In the genomic region with DNA sequence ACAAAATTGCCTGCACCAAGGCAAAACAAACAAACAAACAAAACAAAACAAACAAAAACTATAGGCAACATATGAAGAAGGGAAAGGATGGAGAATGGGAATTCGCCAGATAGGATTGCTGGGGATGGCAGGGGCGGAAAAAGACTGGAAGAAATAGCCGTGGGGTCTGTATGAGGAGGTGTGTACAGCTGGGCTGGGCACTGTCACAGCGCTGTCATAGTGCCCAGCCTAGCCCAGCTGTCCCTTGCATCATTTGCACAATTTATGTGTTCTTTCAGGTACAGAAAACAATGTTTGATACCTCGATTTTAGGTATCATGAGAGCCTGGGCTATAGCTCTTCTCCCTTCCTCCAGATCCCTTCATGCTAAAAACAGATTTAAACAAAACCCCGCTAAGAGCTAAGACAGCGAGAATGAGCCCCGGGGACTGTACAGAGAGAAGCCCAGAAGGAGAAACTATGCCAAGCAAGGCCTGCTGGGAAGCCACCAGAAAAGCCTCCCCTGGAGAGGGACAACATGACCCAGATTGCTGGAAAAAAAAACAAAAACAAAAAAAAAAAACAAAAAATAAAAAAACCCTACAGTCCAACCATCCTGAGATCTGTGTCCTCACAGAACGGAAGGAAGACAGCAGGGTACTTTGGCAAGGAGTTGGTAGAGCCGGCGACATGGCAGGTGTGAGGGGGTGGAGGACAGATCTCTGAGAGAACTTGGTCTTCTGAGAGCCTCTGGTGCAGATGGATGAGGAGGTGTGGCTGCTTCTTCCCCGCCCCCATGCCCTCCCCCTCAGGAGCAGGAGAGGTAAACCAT, we compare ENCODE assay signal across 12 mouse cellular contexts.
DNase-seq lines count a peak whose midpoint lies in the region; ATAC-seq and TF ChIP-seq lines count a peak whose summit lies in the region.
"Had no signal": no experiment of that assay in that cellular context is flagged by ENCODE, and none has a peak within 500 bp of the region (broad histone marks: within the 10 kb centered on the region; RNA-seq: fewer than 3 reads in every experiment).

No protein-coding gene starts in this region.

- no peaks in the 10 kb centered on the region for H3K36me3 ChIP-seq in liver, postnatal 0 days (replicated peaks; ENCODE audit: insufficient read depth, low read length)
- H3K36me3 ChIP-seq in intestine, embryonic 15.5 days, result no peaks in the 10 kb centered on the region
- H3K36me3 ChIP-seq: hindbrain, embryonic 15.5 days; limb, embryonic 12.5 days had no signal

- peak overlapping the region; percentile 80 for H3K27ac ChIP-seq in cortical plate, adult 2 months (ENCODE audit: insufficient read depth, low read length)
- H3K27ac ChIP-seq in liver, postnatal 0 days (ENCODE audit: low read depth), result no peak overlapping the region
- H3K27ac ChIP-seq in intestine, embryonic 15.5 days, result no peak overlapping the region
- H3K27ac ChIP-seq: hindbrain, embryonic 15.5 days; limb, embryonic 12.5 days had no signal

- no peaks in the 10 kb centered on the region for H3K9me3 ChIP-seq in liver, postnatal 0 days (ENCODE audit: low read length)
- H3K9me3 ChIP-seq in intestine, embryonic 15.5 days, result no peaks in the 10 kb centered on the region
- H3K9me3 ChIP-seq: hindbrain, embryonic 15.5 days; limb, embryonic 12.5 days had no signal

- TF ChIP-seq EP300 in liver, postnatal 0 days (IDR thresholded peaks at IDR 0.05; ENCODE audit: low read depth), result no peak

- H3K4me3 ChIP-seq in cortical plate, adult 2 months (ENCODE audit: insufficient read depth, low read length), result no peak overlapping the region
- H3K4me3 ChIP-seq in liver, postnatal 0 days (ENCODE audit: low read depth, low read length), result no peak overlapping the region
- no peak overlapping the region for H3K4me3 ChIP-seq in intestine, embryonic 15.5 days (replicated peaks)
- H3K4me3 ChIP-seq: hindbrain, embryonic 15.5 days; limb, embryonic 12.5 days had no signal

- 52% methylated on average over 12 of the region's 12 CpGs for WGBS in liver, postnatal 0 days (ENCODE audit: insufficient replicate concordance)
- 62% methylated on average over 12 of the region's 12 CpGs for WGBS in intestine, embryonic 15.5 days

- ATAC-seq in cerebellum, adult (ENCODE audit: insufficient number of reproducible peaks, low FRiP score, low TSS enrichment), result peak; percentile 79
- no peak for ATAC-seq in liver, postnatal 0 days
- ATAC-seq in intestine, embryonic 15.5 days, result no peak
- ATAC-seq: forebrain, embryonic 16.5 days had no signal

- no peak for TF ChIP-seq POLR2A in cortical plate, adult 2 months (IDR thresholded peaks at IDR 0.05; ENCODE audit: extremely low read depth, insufficient read depth, low read length)

- no peak for TF ChIP-seq CTCF in cortical plate, adult 2 months (IDR thresholded peaks at IDR 0.05; ENCODE audit: extremely low read depth, insufficient read depth, low read length)
- no peak for TF ChIP-seq CTCF in liver, postnatal 0 days (IDR thresholded peaks at IDR 0.05; ENCODE audit: low read depth)

- H3K4me2 ChIP-seq in liver, postnatal 0 days (ENCODE audit: low read depth, low read length), result peak overlapping the region; percentile 61; the same call in 1 of the 2 replicates
- no peak overlapping the region for H3K4me2 ChIP-seq in intestine, embryonic 15.5 days (replicated peaks)
- H3K4me2 ChIP-seq: hindbrain, embryonic 15.5 days; limb, embryonic 12.5 days had no signal

- no peak for DNase-seq in cerebellum, postnatal 4 days (ENCODE audit: low spot score in 2 of 2)
- DNase-seq in CD4-positive helper T cell, adult 2 months (ENCODE audit: low read depth, low spot score), result peak; percentile 59
- no peak for DNase-seq in liver, postnatal 0 days
- no peak for DNase-seq in gastrocnemius, postnatal 25 days
- DNase-seq in adrenal gland, adult (ENCODE audit: inconsistent age in 2 of 2, low spot score in 1 of 2), result no peak
- DNase-seq: embryo, embryonic 11 days had no signal

- H3K9ac ChIP-seq in liver, postnatal 0 days (replicated peaks), result no peak overlapping the region
- no peak overlapping the region for H3K9ac ChIP-seq in intestine, embryonic 15.5 days
- H3K9ac ChIP-seq: hindbrain, embryonic 15.5 days; limb, embryonic 12.5 days had no signal

- no peaks in the 10 kb centered on the region for H3K27me3 ChIP-seq in liver, postnatal 0 days (ENCODE audit: insufficient read depth, low read length)
- H3K27me3 ChIP-seq in intestine, embryonic 15.5 days (replicated peaks), result no peaks in the 10 kb centered on the region
- H3K27me3 ChIP-seq: hindbrain, embryonic 15.5 days had no signal

- peaks cover 12% of the 10 kb centered on the region for H3K4me1 ChIP-seq in cortical plate, adult 2 months (ENCODE audit: control insufficient read depth, insufficient read depth, low read length)
- peaks cover 10% of the 10 kb centered on the region for H3K4me1 ChIP-seq in liver, postnatal 0 days (ENCODE audit: insufficient read depth)
- no peaks in the 10 kb centered on the region for H3K4me1 ChIP-seq in intestine, embryonic 15.5 days (replicated peaks)
